Mouse (Mus musculus): Measurements from ENCODE around the gene Aacs. TPM values are rescaled to one million over a fixed set of nuclear protein-coding genes. Genes with fewer than 3 reads are reported as not detected.

The Aacs gene
- total and polyA plus RNA-seq, 3 experiments = 21.3 to 48.8 (median 39.8) TPM

DNA sequence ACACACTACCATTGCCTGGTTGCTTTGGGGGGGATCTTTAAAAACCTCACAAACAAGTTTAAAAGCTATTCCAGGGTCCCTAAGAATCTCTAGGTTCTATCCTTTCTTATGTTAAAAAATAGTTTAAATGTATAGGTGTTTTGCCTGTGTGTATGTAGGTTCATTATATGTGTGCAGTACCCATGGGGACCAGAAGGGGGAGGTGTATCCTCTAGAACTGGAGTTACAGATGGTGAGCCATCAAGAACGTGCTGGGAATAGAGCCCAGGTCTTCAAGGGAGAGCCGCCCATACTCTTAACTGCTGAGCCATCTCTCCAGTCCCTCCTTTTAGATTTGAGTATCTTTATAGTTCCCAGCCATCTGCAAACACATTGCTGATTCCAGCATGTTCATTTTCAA is 69.5 kb downstream of the Aacs start:
- no peaks in the 10 kb centered on the region for H3K36me3 ChIP-seq (replicated peaks in 1 of 2; ENCODE audit: control insufficient read depth in 1 of 2, insufficient read depth in 1 of 2, low read length in 1 of 2)
- in situ Hi-C loops (cut with MboI; ENCODE audit: low pct_ligation_motif_present, low pct_unique_long_range_greater_than_20kb, low sequenced_read_pairs) (no loop called here), dilution Hi-C loops (cut with MboI; ENCODE audit: extremely low pct_ligation_motif_present, extremely low pct_unique_long_range_greater_than_20kb, low sequenced_read_pairs) (no loop called here)
- DNase-seq (ENCODE audit: extremely low read depth) = no peak
- H3K9me3 ChIP-seq (replicated peaks; ENCODE audit: low read length) = peaks cover 8% of the 10 kb centered on the region
- H3K4me2 ChIP-seq (ENCODE audit: insufficient read depth, low read depth, poor library complexity, severe bottlenecking) = no peak overlapping the region
- no peak overlapping the region for H3K4me3 ChIP-seq (replicated peaks in 1 of 3; ENCODE audit: low read depth in 2 of 3, low read length in 2 of 3, poor library complexity in 1 of 3)
- no peaks in the 10 kb centered on the region for H3K79me2 ChIP-seq (replicated peaks; ENCODE audit: control insufficient read depth, extremely low read depth, insufficient read depth, poor library complexity, severe bottlenecking)
- no peak overlapping the region for H3K9ac ChIP-seq (ENCODE audit: insufficient read depth, low read depth)
- H3K27ac ChIP-seq (ENCODE audit: insufficient read depth, low read depth) = no peak overlapping the region
- peaks cover 0 to 4% of the 10 kb centered on the region in 2 experiments; a peak in 2 of 4 replicates for H3K4me1 ChIP-seq (ENCODE audit: control insufficient read depth in 1 of 2, insufficient read depth in 2 of 2)
- TF ChIP-seq CHD2 (IDR thresholded peaks at IDR 0.05; ENCODE audit: low read length) (no peak), CTCF (conservative IDR thresholded peaks at IDR 0.05 in 1 of 2, IDR thresholded peaks at IDR 0.05 in 1 of 2; ENCODE audit: low read depth in 2 of 2, low read length in 2 of 2) (peak in 1 of 2 experiments; percentile 27; a peak in 1 of 4 replicates)
- peaks cover 57% of the 10 kb centered on the region for H3K27me3 ChIP-seq (replicated peaks)

DNA sequence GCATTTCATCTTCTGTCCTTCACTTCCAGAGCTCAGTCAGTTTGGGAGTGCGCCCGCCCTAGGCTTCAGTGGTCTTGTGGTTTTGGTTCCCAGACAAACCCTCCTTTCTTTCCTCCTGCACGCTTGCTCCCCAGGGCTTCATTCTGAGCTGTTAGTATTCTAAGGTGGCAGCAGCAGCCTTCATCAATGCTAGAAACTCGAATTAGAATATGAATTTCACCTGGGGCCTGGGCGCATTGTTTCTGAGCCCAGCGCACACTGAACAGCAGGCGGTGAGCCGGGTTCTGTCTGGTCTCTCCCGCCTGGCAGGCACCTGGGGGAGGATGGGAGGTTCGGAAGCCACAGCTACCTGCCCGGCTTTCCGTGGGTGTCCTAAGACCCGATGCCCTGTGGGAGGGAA is 70.7 kb downstream of the Aacs start:
- Histone ChIP-seq H3K4me2 (ENCODE audit: insufficient read depth, low read depth, poor library complexity, severe bottlenecking) (no peak overlapping the region), H3K27ac (ENCODE audit: insufficient read depth, low read depth) (no peak overlapping the region), H3K27me3 (replicated peaks) (peaks cover 63% of the 10 kb centered on the region), H3K4me1 (ENCODE audit: control insufficient read depth in 1 of 2, insufficient read depth in 2 of 2) (peaks cover 0 to 4% of the 10 kb centered on the region in 2 experiments; a peak in 2 of 4 replicates), H3K36me3 (replicated peaks in 1 of 2; ENCODE audit: control insufficient read depth in 1 of 2, insufficient read depth in 1 of 2, low read length in 1 of 2) (no peaks in the 10 kb centered on the region), H3K79me2 (replicated peaks; ENCODE audit: control insufficient read depth, extremely low read depth, insufficient read depth, poor library complexity, severe bottlenecking) (no peaks in the 10 kb centered on the region), H3K9me3 (replicated peaks; ENCODE audit: low read length) (peaks cover 8% of the 10 kb centered on the region), H3K9ac (ENCODE audit: insufficient read depth, low read depth) (no peak overlapping the region), H3K4me3 (replicated peaks in 1 of 3; ENCODE audit: low read depth in 2 of 3, low read length in 2 of 3, poor library complexity in 1 of 3) (no peak overlapping the region)
- dilution Hi-C loops (cut with MboI; ENCODE audit: extremely low pct_ligation_motif_present, extremely low pct_unique_long_range_greater_than_20kb, low sequenced_read_pairs) = no loop called here
- in situ Hi-C loops (cut with MboI; ENCODE audit: low pct_ligation_motif_present, low pct_unique_long_range_greater_than_20kb, low sequenced_read_pairs) = no loop called here
- DNase-seq (ENCODE audit: extremely low read depth) = no peak
- TF ChIP-seq HCFC1 (IDR thresholded peaks at IDR 0.05; ENCODE audit: low read depth, low read length) (no peak), POLR2A (IDR thresholded peaks at IDR 0.05; ENCODE audit: low read depth, low read length) (no peak), MEF2A (IDR thresholded peaks at IDR 0.05; ENCODE audit: borderline replicate concordance, low read depth, low read length) (no peak), UBTF (IDR thresholded peaks at IDR 0.05; ENCODE audit: low read depth, low read length) (no peak), E2F4 (IDR thresholded peaks at IDR 0.05; ENCODE audit: insufficient replicate concordance, low read depth, low read length) (no peak), KAT2A (IDR thresholded peaks at IDR 0.05; ENCODE audit: insufficient replicate concordance, low read length) (no peak), MAX (IDR thresholded peaks at IDR 0.05; ENCODE audit: low read length) (no peak), ZNF384 (IDR thresholded peaks at IDR 0.05; ENCODE audit: low read depth, low read length) (no peak), MAFK (IDR thresholded peaks at IDR 0.05; ENCODE audit: insufficient replicate concordance, low read length) (no peak), MYC (IDR thresholded peaks at IDR 0.05; ENCODE audit: low read depth, low read length) (no peak), JUND (conservative IDR thresholded peaks at IDR 0.05; ENCODE audit: low read depth, low read length) (no peak), ZC3H11A (IDR thresholded peaks at IDR 0.05; ENCODE audit: low read depth, low read length) (no peak), MXI1 (IDR thresholded peaks at IDR 0.05; ENCODE audit: low read depth, low read length) (no peak), TCF12 (IDR thresholded peaks at IDR 0.05; ENCODE audit: low read depth, low read length) (no peak), RCOR1 (conservative IDR thresholded peaks at IDR 0.05; ENCODE audit: low read depth, low read length) (no peak), SMC3 (IDR thresholded peaks at IDR 0.05; ENCODE audit: low read depth, low read length) (no peak), PAX5 (IDR thresholded peaks at IDR 0.05; ENCODE audit: low read length) (no peak), USF2 (conservative IDR thresholded peaks at IDR 0.05; ENCODE audit: low read depth, low read length) (no peak)
